Mouse (Mus musculus): Measurements from ENCODE around the gene Btd.

Gene Btd

DNA sequence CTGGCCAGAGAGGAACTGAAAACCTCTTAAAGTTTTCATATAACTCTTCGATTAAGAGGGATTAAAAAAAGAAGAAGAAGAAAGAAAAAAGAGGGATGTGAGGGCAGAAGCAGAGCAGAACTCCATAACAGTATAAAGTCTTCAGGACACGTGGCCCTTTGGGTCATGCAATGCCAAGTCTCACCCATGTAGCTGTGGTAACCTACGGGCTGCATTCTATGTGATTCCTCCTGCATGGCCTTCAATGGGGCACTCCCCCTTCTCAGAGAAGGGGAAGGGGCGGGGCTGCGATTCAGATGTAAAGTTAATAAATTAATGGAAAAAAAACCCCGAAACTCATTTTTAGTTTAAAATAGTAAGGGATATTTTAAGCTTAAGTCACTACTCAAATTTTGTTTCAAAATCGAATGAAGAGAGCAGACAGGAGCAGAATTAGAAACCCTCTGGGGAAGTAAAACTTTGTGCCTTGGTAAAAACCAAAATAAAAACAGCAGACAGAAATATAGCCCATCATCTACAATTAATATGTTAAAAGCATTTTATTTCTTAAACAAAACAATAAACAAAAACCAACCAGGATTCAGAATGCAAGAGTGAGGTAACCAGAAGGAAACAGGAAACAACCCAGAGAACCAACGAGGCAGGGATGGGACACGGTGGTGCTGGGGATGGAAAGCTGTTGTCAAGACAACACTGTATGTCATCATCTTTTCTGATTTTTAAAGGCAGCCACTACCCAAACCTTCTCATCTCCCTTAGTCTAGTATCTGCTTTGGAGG lies 55.6 kb downstream of the Btd start:
- in situ Hi-C loops (cut with MboI; ENCODE audit: low sequenced_read_pairs): no loop called here

DNA sequence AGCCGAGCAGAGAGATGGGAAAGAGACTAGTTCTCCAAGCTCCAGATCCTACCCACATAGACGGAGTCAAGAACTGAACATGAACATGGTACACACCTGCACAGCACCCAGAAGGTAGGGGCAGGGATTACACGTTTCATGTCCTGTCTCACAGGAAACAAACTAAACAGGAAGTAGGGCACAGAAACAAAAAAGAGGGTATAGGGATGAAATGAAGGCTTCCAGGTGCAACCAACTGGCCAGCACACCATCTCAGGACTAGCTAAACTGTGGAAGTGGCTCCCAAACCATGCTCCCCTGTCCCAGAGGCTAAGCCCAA lies 56.1 kb downstream of the Btd start:
- in situ Hi-C loops (cut with MboI; ENCODE audit: low sequenced_read_pairs): no loop called here

DNA sequence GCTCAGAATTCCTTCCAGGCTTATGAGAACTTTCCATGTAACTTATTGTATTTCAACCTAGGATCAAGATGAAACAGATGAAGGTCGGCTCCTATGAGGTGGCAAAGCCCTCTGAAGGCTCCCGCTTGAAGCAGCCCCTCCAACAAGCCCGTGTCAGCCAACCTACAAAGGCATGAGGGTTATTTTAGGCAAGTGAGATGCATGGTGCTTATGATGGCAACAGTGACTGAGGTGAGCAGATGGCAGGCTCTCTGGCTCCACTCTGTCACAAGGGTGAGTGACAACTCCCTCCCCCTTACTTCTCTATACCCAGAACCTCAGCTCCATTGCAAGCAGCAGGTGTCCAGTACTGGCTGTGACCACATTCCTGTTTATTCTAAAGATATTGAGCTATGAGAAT lies 56.5 kb downstream of the Btd start:
- in situ Hi-C loops (cut with MboI; ENCODE audit: low sequenced_read_pairs): no loop called here

DNA sequence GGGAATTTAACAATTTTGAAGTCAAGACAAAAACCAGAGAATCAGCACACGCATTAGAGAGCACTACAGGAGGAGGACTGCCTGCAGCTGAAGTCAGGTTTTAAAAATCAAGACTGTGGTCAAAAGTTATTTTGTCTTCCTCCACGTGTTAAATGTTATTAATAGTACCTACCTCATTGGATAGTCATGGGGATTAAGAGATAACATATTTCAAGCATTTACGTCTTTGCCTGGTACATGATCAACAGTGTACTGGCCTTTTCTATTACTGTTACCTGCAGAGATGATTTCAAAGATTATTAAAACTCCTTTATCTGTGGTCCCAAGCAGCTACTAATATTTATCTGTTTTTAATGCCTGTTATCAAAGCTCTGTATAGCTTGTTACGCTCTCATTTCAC lies 56.9 kb downstream of the Btd start:
- in situ Hi-C loops (cut with MboI; ENCODE audit: low sequenced_read_pairs): no loop called here

DNA sequence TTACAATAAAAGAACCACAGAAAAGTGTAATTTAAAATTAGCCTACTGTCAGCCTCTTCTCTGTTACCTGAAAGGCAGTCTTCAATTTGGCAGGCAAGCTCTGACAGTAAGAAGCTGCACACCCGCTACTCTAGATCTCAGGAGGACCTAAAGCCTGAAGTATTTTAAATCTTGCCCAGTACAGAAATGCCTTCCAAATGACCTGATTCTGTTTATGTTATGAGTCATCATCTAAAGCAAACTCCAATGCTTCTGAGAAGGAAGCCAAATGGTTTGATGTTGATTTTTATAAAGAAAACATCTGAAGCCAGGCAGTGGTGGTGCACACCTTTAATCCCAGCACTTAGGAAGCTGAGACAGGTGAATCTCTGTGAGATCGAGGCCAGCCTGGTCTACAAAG lies 59.5 kb downstream of the Btd start:
- in situ Hi-C loops (cut with MboI; ENCODE audit: low sequenced_read_pairs): no loop called here

DNA sequence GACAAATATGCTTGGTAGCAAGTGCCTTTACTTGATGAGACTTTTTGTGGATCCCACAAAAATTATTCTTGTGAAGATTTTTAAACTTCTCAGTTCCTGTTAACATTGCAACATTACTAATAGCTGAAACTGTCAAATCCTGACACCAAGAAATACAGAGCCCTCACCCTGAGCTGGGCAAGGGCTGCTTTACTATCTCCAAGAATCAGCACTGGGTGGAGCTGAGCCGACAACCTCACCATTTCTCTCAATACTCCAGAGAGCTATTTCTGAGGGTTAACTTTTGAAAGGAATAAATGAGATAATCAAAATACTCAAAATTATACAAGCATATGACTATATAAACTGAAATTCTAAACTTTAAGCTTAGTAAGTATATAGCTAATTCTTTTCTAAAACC lies 68.5 kb downstream of the Btd start:
- in situ Hi-C loops (cut with MboI; ENCODE audit: low sequenced_read_pairs): no loop called here

DNA sequence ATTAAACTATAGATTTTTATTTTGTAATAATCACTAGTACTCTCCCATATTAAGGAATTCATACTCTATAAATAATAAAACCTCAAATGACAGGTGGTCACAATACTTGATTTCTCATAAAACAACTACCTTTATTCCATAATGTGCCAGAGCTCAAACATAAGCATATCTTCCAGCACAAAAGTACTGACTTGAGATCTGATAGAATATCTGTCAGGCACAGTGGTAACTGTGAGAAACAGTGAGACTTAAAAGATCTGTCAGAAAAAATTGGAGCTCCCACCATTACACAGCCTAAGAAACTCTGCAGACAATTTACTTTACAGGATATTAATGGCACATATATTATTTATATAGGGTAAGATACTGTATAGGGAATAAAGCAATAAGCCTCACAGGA lies 74.8 kb downstream of the Btd start:
- in situ Hi-C loops (cut with MboI; ENCODE audit: low sequenced_read_pairs): no loop called here

GRCm38 (mm10) chr14:31717360-31717759 lies 76.5 kb downstream of the Btd start:
- in situ Hi-C loops (cut with MboI; ENCODE audit: low sequenced_read_pairs): no loop called here
